Mouse (Mus musculus): ENCODE data around the gene Cblb. TPM values are rescaled to one million over a fixed set of nuclear protein-coding genes. Genes with fewer than 3 reads are reported as not detected.

The Cblb gene
- polyA plus RNA-seq, 1 experiment: 6.8 TPM

- TF ChIP-seq FOSL1 (IDR thresholded peaks at IDR 0.05; ENCODE audit: insufficient read depth, low read length, poor library complexity, severe bottlenecking) (no peak), MYOG (IDR thresholded peaks at IDR 0.05; ENCODE audit: control insufficient read depth, extremely low read depth, insufficient read length) (no peak)
- peaks cover 19% of the 10 kb centered on the region for H3K36me3 ChIP-seq (ENCODE audit: control insufficient read depth, insufficient read depth)
These were observed 1.6 kb downstream of the Cblb start for GRCm38 (mm10) chr16:52032376-52033330.

GRCm38 (mm10) chr16:52033381-52034315, 2.6 kb downstream of the Cblb start:
- H3K79me2 ChIP-seq (ENCODE audit: control insufficient read depth, insufficient read depth): peaks cover 58% of the 10 kb centered on the region
- H3ac ChIP-seq (ENCODE audit: control insufficient read depth, insufficient read length, low read depth): no peak overlapping the region
- H3K36me3 ChIP-seq (ENCODE audit: control insufficient read depth, insufficient read depth): peaks cover 26% of the 10 kb centered on the region
- TF ChIP-seq MAX (IDR thresholded peaks at IDR 0.05) (no peak), CEBPB (IDR thresholded peaks at IDR 0.05; ENCODE audit: low read depth) (no peak), CTCF (IDR thresholded peaks at IDR 0.05; ENCODE audit: control insufficient read depth, insufficient read depth, insufficient read length) (no peak), USF1 (IDR thresholded peaks at IDR 0.05; ENCODE audit: low read depth) (no peak), MYOD1 (IDR thresholded peaks at IDR 0.05; ENCODE audit: control insufficient read depth, insufficient read length, low read depth) (no peak), FOSL1 (IDR thresholded peaks at IDR 0.05; ENCODE audit: insufficient read depth, low read length, poor library complexity, severe bottlenecking) (no peak), MYOG (IDR thresholded peaks at IDR 0.05; ENCODE audit: control insufficient read depth, extremely low read depth, insufficient read length) (no peak)
- no peak overlapping the region for H3K4me3 ChIP-seq (ENCODE audit: insufficient read depth, poor library complexity, severe bottlenecking)
- peaks cover 44% of the 10 kb centered on the region for H3K79me3 ChIP-seq (ENCODE audit: low read depth)
- H3K27me3 ChIP-seq (ENCODE audit: control insufficient read depth, insufficient read depth, insufficient read length): no peaks in the 10 kb centered on the region

More at GRCm38 (mm10) chr16:52032376-52033330, 1.6 kb downstream of the Cblb start:
- Histone ChIP-seq H3K79me2 (ENCODE audit: control insufficient read depth, insufficient read depth) (peaks cover 48% of the 10 kb centered on the region), H3K79me3 (ENCODE audit: low read depth) (peaks cover 36% of the 10 kb centered on the region), H3ac (ENCODE audit: control insufficient read depth, insufficient read length, low read depth) (no peak overlapping the region), H3K27me3 (ENCODE audit: control insufficient read depth, insufficient read depth, insufficient read length) (no peaks in the 10 kb centered on the region), H3K4me3 (ENCODE audit: insufficient read depth, poor library complexity, severe bottlenecking) (peak overlapping the region; percentile 68)

GRCm38 (mm10) chr16:52034356-52034755, 3.3 kb downstream of the Cblb start:
- peaks cover 51% of the 10 kb centered on the region for H3K79me3 ChIP-seq (ENCODE audit: low read depth)
- TF ChIP-seq CTCF (IDR thresholded peaks at IDR 0.05; ENCODE audit: control insufficient read depth, insufficient read depth, insufficient read length) (no peak), MAX (IDR thresholded peaks at IDR 0.05) (peak; percentile 62), MYOG (IDR thresholded peaks at IDR 0.05; ENCODE audit: control insufficient read depth, extremely low read depth, insufficient read length) (no peak), MYOD1 (IDR thresholded peaks at IDR 0.05; ENCODE audit: control insufficient read depth, insufficient read length, low read depth) (peak; percentile 25), USF1 (IDR thresholded peaks at IDR 0.05; ENCODE audit: low read depth) (no peak)
- peaks cover 33% of the 10 kb centered on the region for H3K36me3 ChIP-seq (ENCODE audit: control insufficient read depth, insufficient read depth)
- H3K4me3 ChIP-seq (ENCODE audit: insufficient read depth, poor library complexity, severe bottlenecking): no peak overlapping the region
- H3K27me3 ChIP-seq (ENCODE audit: control insufficient read depth, insufficient read depth, insufficient read length): no peaks in the 10 kb centered on the region
- H3K79me2 ChIP-seq (ENCODE audit: control insufficient read depth, insufficient read depth): peaks cover 65% of the 10 kb centered on the region
- H3ac ChIP-seq (ENCODE audit: control insufficient read depth, insufficient read length, low read depth): no peak overlapping the region

DNA sequence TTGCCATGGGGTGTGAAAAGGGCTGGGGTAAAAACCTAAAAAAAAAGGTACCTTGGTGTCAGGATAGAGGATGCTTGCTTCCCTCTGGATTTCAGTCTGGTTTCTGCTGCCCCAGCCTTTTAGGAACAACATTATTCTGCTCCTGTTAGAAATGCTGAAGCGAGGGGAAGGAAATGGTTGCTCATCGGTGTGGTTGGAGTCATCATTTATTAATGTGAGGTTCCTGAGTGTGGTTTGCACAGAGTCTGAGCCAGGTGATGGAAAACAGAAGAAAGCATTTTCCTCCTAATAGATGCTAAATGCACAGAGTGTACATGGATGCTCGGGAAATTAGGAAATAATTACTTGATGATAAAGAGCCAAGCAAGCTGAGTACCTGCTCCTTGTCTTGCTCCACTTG, 5.3 kb downstream of the Cblb start:
- Histone ChIP-seq H3K79me3 (ENCODE audit: low read depth) (peaks cover 67% of the 10 kb centered on the region), H3K79me2 (ENCODE audit: control insufficient read depth, insufficient read depth) (peaks cover 85% of the 10 kb centered on the region), H3K27me3 (ENCODE audit: control insufficient read depth, insufficient read depth, insufficient read length) (no peaks in the 10 kb centered on the region), H3ac (ENCODE audit: control insufficient read depth, insufficient read length, low read depth) (no peak overlapping the region), H3K36me3 (ENCODE audit: control insufficient read depth, insufficient read depth) (peaks cover 42% of the 10 kb centered on the region), H3K4me3 (ENCODE audit: insufficient read depth, poor library complexity, severe bottlenecking) (peak overlapping the region; percentile 8)
- TF ChIP-seq CTCF (IDR thresholded peaks at IDR 0.05; ENCODE audit: control insufficient read depth, insufficient read depth, insufficient read length) (no peak), MAX (IDR thresholded peaks at IDR 0.05) (no peak), USF1 (IDR thresholded peaks at IDR 0.05; ENCODE audit: low read depth) (no peak), CEBPB (IDR thresholded peaks at IDR 0.05; ENCODE audit: low read depth) (no peak), MYOG (IDR thresholded peaks at IDR 0.05; ENCODE audit: control insufficient read depth, extremely low read depth, insufficient read length) (no peak), MYOD1 (IDR thresholded peaks at IDR 0.05; ENCODE audit: control insufficient read depth, insufficient read length, low read depth) (no peak), FOSL1 (IDR thresholded peaks at IDR 0.05; ENCODE audit: insufficient read depth, low read length, poor library complexity, severe bottlenecking) (no peak)

GRCm38 (mm10) chr16:52038283-52038682, 7.3 kb downstream of the Cblb start:
- TF ChIP-seq MYOD1 (IDR thresholded peaks at IDR 0.05; ENCODE audit: control insufficient read depth, insufficient read length, low read depth) (no peak), CTCF (IDR thresholded peaks at IDR 0.05; ENCODE audit: control insufficient read depth, insufficient read depth, insufficient read length) (no peak), USF1 (IDR thresholded peaks at IDR 0.05; ENCODE audit: low read depth) (no peak), FOSL1 (IDR thresholded peaks at IDR 0.05; ENCODE audit: insufficient read depth, low read length, poor library complexity, severe bottlenecking) (no peak), MAX (IDR thresholded peaks at IDR 0.05) (no peak), MYOG (IDR thresholded peaks at IDR 0.05; ENCODE audit: control insufficient read depth, extremely low read depth, insufficient read length) (no peak), CEBPB (IDR thresholded peaks at IDR 0.05; ENCODE audit: low read depth) (no peak)
- Histone ChIP-seq H3K79me2 (ENCODE audit: control insufficient read depth, insufficient read depth) (peaks cover 86% of the 10 kb centered on the region), H3K36me3 (ENCODE audit: control insufficient read depth, insufficient read depth) (peaks cover 50% of the 10 kb centered on the region), H3ac (ENCODE audit: control insufficient read depth, insufficient read length, low read depth) (no peak overlapping the region), H3K4me3 (ENCODE audit: insufficient read depth, poor library complexity, severe bottlenecking) (no peak overlapping the region), H3K79me3 (ENCODE audit: low read depth) (peaks cover 70% of the 10 kb centered on the region), H3K27me3 (ENCODE audit: control insufficient read depth, insufficient read depth, insufficient read length) (no peaks in the 10 kb centered on the region)
